Mouse (Mus musculus) heart, embryonic 15.5 days (tissue): ENCODE results near the gene Il5. TPM values are rescaled to one million over a fixed set of nuclear protein-coding genes. Genes with fewer than 3 reads are reported as not detected.

Experiments used
- ATAC-seq: fragments of 200-750 bp; cut with Nextera tagmentation; replicated peaks from 2 replicates; pipeline ENCODE4 v1.8.0; 2017; ENCODE audit warnings: low read depth, moderate TSS enrichment; ENCODE audit not compliant: insufficient number of reproducible peaks, insufficient read depth, low FRiP score
- H3K27ac ChIP-seq: fragments of 300-500 bp; sonication (generic); 2 replicates; pipeline ENCODE4 v1.5.1; 2015; ENCODE audit warnings: mild to moderate bottlenecking, inconsistent platforms
- H3K27me3 ChIP-seq: fragments of 300-500 bp; sonication (generic); 2 replicates; pipeline ENCODE4 v1.6.1; 2015; ENCODE audit warnings: inconsistent platforms
- H3K36me3 ChIP-seq: fragments of 300-500 bp; sonication (generic); 2 replicates; pipeline ENCODE4 v1.6.1; 2015; ENCODE audit warnings: mild to moderate bottlenecking, inconsistent platforms
- H3K4me1 ChIP-seq: fragments of 300-500 bp; sonication (generic); replicated peaks from 2 replicates; pipeline ENCODE4 v1.6.1; 2015; ENCODE audit warnings: inconsistent platforms
- H3K4me2 ChIP-seq: fragments of 300-500 bp; sonication (generic); 2 replicates; pipeline ENCODE4 v1.6.1; 2015; ENCODE audit warnings: inconsistent platforms, mild to moderate bottlenecking, moderate library complexity
- H3K4me3 ChIP-seq: fragments of 300-500 bp; sonication (generic); 2 replicates; pipeline ENCODE4 v1.5.1; 2015; ENCODE audit warnings: mild to moderate bottlenecking, inconsistent platforms
- H3K9ac ChIP-seq: fragments of 300-500 bp; sonication (generic); 2 replicates; pipeline ENCODE4 v1.6.1; 2015; ENCODE audit warnings: mild to moderate bottlenecking, inconsistent platforms
- H3K9me3 ChIP-seq: fragments of 300-500 bp; sonication (generic); replicated peaks from 2 replicates; pipeline ENCODE4 v1.6.1; 2016; ENCODE audit warnings: inconsistent platforms
- WGBS: fragments of 180-500 bp; shearing (Covaris S2); methylation state at CpG from one replicate; pipeline ENCODE4 v1.1.7; 2015; ENCODE audit warnings: mixed read lengths; 5-methylcytosine and 5-hydroxymethylcytosine counted together
- microRNA-seq: library from miRNA; unstranded; fragments of <30 nt; microRNA quantifications from one replicate; pipeline ENCODE4, GENCODE M21; 2016
- polyA plus RNA-seq: library from polyadenylated mRNA; unstranded; fragments of >200 nt; fragmentation: Nextera tagmentation; extraction: Ambion mirVana; gene quantifications from 2 replicates; pipeline ENCODE4 v1.2.1, GENCODE M21; 2015

Il5 gene
- polyA plus RNA-seq, 1 experiment from 2014 or later: not detected

- Histone ChIP-seq H3K4me1 (peaks cover 9% of the 10 kb centered on the region; the same call in 1 of the 2 replicates), H3K36me3 (peaks cover 24% of the 10 kb centered on the region), H3K27me3 (no peaks in the 10 kb centered on the region), H3K4me2 (peak overlapping the region; percentile 17; the same call in 1 of the 2 replicates), H3K27ac (no peak overlapping the region), H3K9me3 (no peaks in the 10 kb centered on the region), H3K9ac (no peak overlapping the region), H3K4me3 (no peak overlapping the region)
- ATAC-seq: no peak
- WGBS: 82% methylated on average over 9 of the region's 9 CpGs
Measured at GRCm38 (mm10) chr11:53772536-53772935, 51.9 kb downstream of the Il5 start.

GRCm38 (mm10) chr11:53773087-53773486 lies 52.5 kb downstream of the Il5 start, which contains the start of gene Gm17334:
Gene Gm17334 (minus strand): TSS chr11:53773187.
- 80% methylated on average over 5 of the region's 5 CpGs for WGBS
- H3K4me2 ChIP-seq: peak within 1 kb of the TSS; percentile 17; the same call in 1 of the 2 replicates
- ATAC-seq: no peak
- H3K4me3 ChIP-seq: no peak within 1 kb of the TSS
- H3K4me1 ChIP-seq: peaks cover 9% of the 10 kb centered on the region; the same call in 1 of the 2 replicates
- peaks cover 25% of the 10 kb centered on the region for H3K36me3 ChIP-seq
- H3K9ac ChIP-seq: no peak within 1 kb of the TSS
- no peaks in the 10 kb centered on the region for H3K9me3 ChIP-seq
- H3K27ac ChIP-seq: no peak within 1 kb of the TSS
- no peaks in the 10 kb centered on the region for H3K27me3 ChIP-seq

- Histone ChIP-seq H3K9me3 (no peaks in the 10 kb centered on the region), H3K36me3 (peaks cover 25% of the 10 kb centered on the region), H3K27me3 (no peaks in the 10 kb centered on the region), H3K4me3 (no peak overlapping the region), H3K27ac (no peak overlapping the region), H3K4me2 (no peak overlapping the region), H3K9ac (no peak overlapping the region), H3K4me1 (peaks cover 9% of the 10 kb centered on the region; the same call in 1 of the 2 replicates)
- 88% methylated on average over 16 of the region's 16 CpGs for whole genome bisulfite sequencing
- no peak for ATAC-seq
Measured at GRCm38 (mm10) chr11:53773641-53774360, 53.2 kb downstream of the Il5 start.

Small RNA genes lying within 50 kb of the gene (microRNA-seq; reads per million reads assigned to microRNA genes)
- not detected for gene Mir7671

Other genes starting within 250 kb of the Il5 start
- not detected in 2 replicates for gene Gm9945, start 240.6 kb upstream of the Il5 start, polyA plus RNA-seq
- 0.34 and 0.48 TPM in 2 replicates for gene Sowaha, start 240.5 kb upstream of the Il5 start, polyA plus RNA-seq
- 18.8 and 23.3 TPM in 2 replicates for gene Sept8, start 201.5 kb upstream of the Il5 start, polyA plus RNA-seq
- gene Kif3a, start 153.4 kb upstream of the Il5 start, polyA plus RNA-seq: 43.5 and 43.6 TPM in 2 replicates
- gene Il4, start 102.1 kb upstream of the Il5 start, polyA plus RNA-seq: 0.33 and 0.82 TPM in 2 replicates
- not detected in 2 replicates for gene Il13, start 86.1 kb upstream of the Il5 start, polyA plus RNA-seq
- gene Rad50, start 13.5 kb upstream of the Il5 start, polyA plus RNA-seq: 17.3 and 19.5 TPM in 2 replicates
- gene Irf1, start 49.2 kb downstream of the Il5 start, polyA plus RNA-seq: 10.2 and 24.9 TPM in 2 replicates
- 0.15 TPM in 1 of 2 replicates, not detected in the other for gene Gm17334, start 52.4 kb downstream of the Il5 start, polyA plus RNA-seq
- gene Gm12216, start 138.5 kb downstream of the Il5 start, polyA plus RNA-seq: 0.74 and 2.5 TPM in 2 replicates
- gene Slc22a5, start 170.9 kb downstream of the Il5 start, polyA plus RNA-seq: 7.3 and 8.9 TPM in 2 replicates